Mouse (Mus musculus) forebrain, postnatal 0 days (tissue): Measurements from ENCODE around the gene Gm14443. TPM values are rescaled to one million over a fixed set of nuclear protein-coding genes. Genes with fewer than 3 reads are reported as not detected.
"Not testable (repeated sequence)": the region's sequence is repeated elsewhere in the genome, so short reads cannot be mapped to it uniquely, and the experiment has no call there.

Experiments used
- ATAC-seq: fragments of 200-750 bp; cut with Nextera tagmentation; 2 replicates; pipeline ENCODE4 v1.8.0; 2017; ENCODE audit warnings: mild to moderate bottlenecking, moderate library complexity
- DNase-seq: peaks from one replicate; pipeline ENCODE4 v3.0.0-alpha.2; 2015
- H3K27ac ChIP-seq: fragments of 300-500 bp; sonication (generic); 2 replicates; pipeline ENCODE4 v1.5.1; 2014; ENCODE audit warnings: low read depth, mild to moderate bottlenecking, antibody characterized with exemption, low read length, moderate library complexity, mixed read lengths
- H3K27me3 ChIP-seq: fragments of 300-500 bp; sonication (generic); 2 replicates; pipeline ENCODE4 v1.6.1; 2014; ENCODE audit warnings: mild to moderate bottlenecking, low read length, mixed read lengths; ENCODE audit not compliant: insufficient read depth
- H3K36me3 ChIP-seq: fragments of 300-500 bp; sonication (generic); 2 replicates; pipeline ENCODE4 v1.6.1; 2014; ENCODE audit warnings: mild to moderate bottlenecking, moderate library complexity; ENCODE audit not compliant: insufficient read depth
- H3K4me1 ChIP-seq: fragments of 300-500 bp; sonication (generic); 2 replicates; pipeline ENCODE4 v1.6.1; 2014; ENCODE audit warnings: antibody characterized with exemption; ENCODE audit not compliant: insufficient read depth
- H3K4me2 ChIP-seq: fragments of 300-500 bp; sonication (generic); 2 replicates; pipeline ENCODE4 v1.6.1; 2014; ENCODE audit warnings: low read depth, mild to moderate bottlenecking, moderate library complexity
- H3K4me3 ChIP-seq: fragments of 300-500 bp; sonication (generic); 2 replicates; pipeline ENCODE4 v1.5.1; 2014; ENCODE audit warnings: low read depth, low read length, mixed read lengths
- H3K9ac ChIP-seq: fragments of 300-500 bp; sonication (generic); 2 replicates; pipeline ENCODE4 v1.6.1; 2014; ENCODE audit warnings: mild to moderate bottlenecking
- H3K9me3 ChIP-seq: fragments of 300-500 bp; sonication (generic); 2 replicates; pipeline ENCODE4 v1.6.1; 2016; ENCODE audit warnings: low read length
- CTCF ChIP-seq: sonication (generic); IDR thresholded peaks from 2 replicates; pipeline ENCODE4 v1.5.1; 2016; ENCODE audit warnings: antibody characterized with exemption, control low read depth, low read depth
- WGBS: fragments of 180-500 bp; shearing (Covaris S2); extraction: QIAGEN DNeasy Blood & Tissue Kit; methylation state at CpG from one replicate; pipeline ENCODE4 v1.1.7; 2014; 5-methylcytosine and 5-hydroxymethylcytosine counted together
- polyA plus RNA-seq: library from polyadenylated mRNA; unstranded; fragments of >200 nt; fragmentation: Nextera tagmentation; extraction: Ambion mirVana; gene quantifications from 2 replicates; pipeline ENCODE4 v1.2.1, GENCODE M21; 2015
- total RNA-seq: library from RNA; depleted of rRNA; stranded (reverse); fragments of >200 nt; gene quantifications from 2 replicates; pipeline ENCODE4 v1.2.3, GENCODE M21; 2014; rRNA removed

The Gm14443 gene
- total and polyA plus RNA-seq, 2 experiments from 2014 or later, result 0.62 to 2.6 TPM

- H3K4me2 ChIP-seq, result no peak overlapping the region
- WGBS, result 86% methylated on average over 3 of the region's 3 CpGs
- H3K27me3 ChIP-seq, result no peaks in the 10 kb centered on the region
- H3K9me3 ChIP-seq, result no peaks in the 10 kb centered on the region
- no peaks in the 10 kb centered on the region for H3K36me3 ChIP-seq
- no peaks in the 10 kb centered on the region for H3K4me1 ChIP-seq
- no peak for DNase-seq
- H3K27ac ChIP-seq, result no peak overlapping the region
- TF ChIP-seq CTCF, result no peak
- no peak for ATAC-seq
- H3K9ac ChIP-seq, result no peak overlapping the region
- H3K4me3 ChIP-seq, result no peak overlapping the region
Observed at GRCm38 (mm10) chr2:175158642-175159041, 17.0 kb downstream of the Gm14443 start.

GRCm38 (mm10) chr2:175156696-175157095 is 19.0 kb downstream of the Gm14443 start:
- no peak for TF ChIP-seq CTCF
- H3K36me3 ChIP-seq, result no peaks in the 10 kb centered on the region
- DNase-seq (no peak), ATAC-seq (no peak)
- H3K9me3 ChIP-seq, result no peaks in the 10 kb centered on the region
- no peaks in the 10 kb centered on the region for H3K27me3 ChIP-seq
- no peak overlapping the region for H3K27ac ChIP-seq
- 91% methylated on average over 13 of the region's 13 CpGs for WGBS
- H3K4me1 ChIP-seq, result no peaks in the 10 kb centered on the region
- H3K4me3 ChIP-seq, result no peak overlapping the region
- H3K9ac ChIP-seq, result no peak overlapping the region
- H3K4me2 ChIP-seq, result no peak overlapping the region

DNA sequence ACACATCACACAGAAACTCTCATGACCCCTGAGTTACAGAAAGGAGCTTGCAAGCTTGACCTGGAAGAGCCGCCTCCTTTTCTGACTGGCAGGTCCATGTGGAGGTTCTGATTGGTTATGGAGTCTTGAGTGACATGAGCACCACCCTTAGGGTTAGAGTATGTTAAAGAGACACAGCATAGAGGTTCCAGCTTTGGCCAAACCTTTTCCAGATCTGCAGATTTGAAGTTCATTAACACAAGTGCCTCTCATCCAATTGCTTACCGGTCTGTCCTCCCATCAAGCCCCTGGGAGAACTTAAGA is 33.7 kb downstream of the Gm14443 start, which contains the start of gene Gm14399:
Gm14399 (minus strand) TSS at position 20 of the 303 bp plus-strand sequence.
- peak within 1 kb of the TSS; percentile 44 for H3K4me2 ChIP-seq
- H3K36me3 ChIP-seq, result not testable (repeated sequence)

GRCm38 (mm10) chr2:175141118-175141992 is 34.3 kb downstream of the Gm14443 start:
- peak overlapping the region; percentile 44 for H3K9ac ChIP-seq
- ATAC-seq, H3K27me3 ChIP-seq, H3K36me3 ChIP-seq, H3K9me3 ChIP-seq, H3K4me1 ChIP-seq, H3K27ac ChIP-seq: not testable (repeated sequence)
- H3K4me2 ChIP-seq, result peak overlapping the region; percentile 44
- WGBS, result 5% methylated on average over 25 of the region's 25 CpGs
- peak overlapping the region; percentile 31 for H3K4me3 ChIP-seq
- DNase-seq, result peak; percentile 0

More for the DNA sequence above, 33.7 kb downstream of the Gm14443 start, which contains the start of gene Gm14399:
- Histone ChIP-seq H3K9ac (peak within 1 kb of the TSS; percentile 44), H3K4me3 (peak within 1 kb of the TSS; percentile 31)
- ATAC-seq, H3K4me1 ChIP-seq, H3K27me3 ChIP-seq, DNase-seq, H3K9me3 ChIP-seq, H3K27ac ChIP-seq: not testable (repeated sequence)
- WGBS, result 8% methylated on average over 1 of the region's 2 CpGs

- not testable (repeated sequence) for H3K9me3 ChIP-seq, H3K4me1 ChIP-seq, H3K4me2 ChIP-seq, ATAC-seq, H3K27ac ChIP-seq, DNase-seq, H3K4me3 ChIP-seq, H3K36me3 ChIP-seq, H3K9ac ChIP-seq, H3K27me3 ChIP-seq
Observed at GRCm38 (mm10) chr2:175140624-175141023, 35.0 kb downstream of the Gm14443 start.

Other genes with a start within 250 kb of the Gm14443 start
- gene Gm14444, start 165.6 kb downstream of the Gm14443 start, total RNA-seq, result 0.14 TPM in 1 of 2 replicates, not detected in the other
- 0.16 TPM in 1 of 2 replicates, not detected in the other for gene Gm14444, start 165.6 kb downstream of the Gm14443 start, polyA plus RNA-seq
- gene Gm14393, start 108.1 kb downstream of the Gm14443 start, total RNA-seq, result 1.00 TPM in 1 of 2 replicates, not detected in the other
- 0.78 and 0.96 TPM in 2 replicates for gene Gm14393, start 108.1 kb downstream of the Gm14443 start, polyA plus RNA-seq
- 13.8 and 15.5 TPM in 2 replicates for gene Gm14399, start 33.9 kb downstream of the Gm14443 start, total RNA-seq
- 4.0 and 4.2 TPM in 2 replicates for gene Gm14399, start 33.9 kb downstream of the Gm14443 start, polyA plus RNA-seq
- 18.0 and 22.0 TPM in 2 replicates for gene Gm14391, start 31.0 kb upstream of the Gm14443 start, total RNA-seq
- 7.4 and 10.5 TPM in 2 replicates for gene Gm14391, start 31.0 kb upstream of the Gm14443 start, polyA plus RNA-seq
- not detected in 2 replicates for gene Gm14440, start 99.3 kb upstream of the Gm14443 start, total RNA-seq
- gene Gm14440, start 99.3 kb upstream of the Gm14443 start, polyA plus RNA-seq, result not detected in 2 replicates
- gene Gm4631, start 162.3 kb upstream of the Gm14443 start, total RNA-seq, result 14.5 and 18.9 TPM in 2 replicates
- gene Gm4631, start 162.3 kb upstream of the Gm14443 start, polyA plus RNA-seq, result 4.7 and 7.8 TPM in 2 replicates
- 5.9 and 6.6 TPM in 2 replicates for gene Zfp968, start 196.6 kb upstream of the Gm14443 start, total RNA-seq
- 3.8 and 5.7 TPM in 2 replicates for gene Zfp968, start 196.6 kb upstream of the Gm14443 start, polyA plus RNA-seq